Mouse (Mus musculus) kidney, embryonic 15.5 days (tissue): ENCODE results near the gene Lrrc8e. TPM values are rescaled to one million over a fixed set of nuclear protein-coding genes. Genes with fewer than 3 reads are reported as not detected.
A peak's percentile ranks its signal among the peaks of the same experiment; 100 is the strongest.

Source experiments
- ATAC-seq: fragments of 200-750 bp; cut with Nextera tagmentation; replicated peaks from 2 replicates; pipeline ENCODE4 v1.8.0; 2017; ENCODE audit warnings: moderate TSS enrichment; ENCODE audit not compliant: low FRiP score
- H3K27ac ChIP-seq: fragments of 300-500 bp; sonication (generic); 2 replicates; pipeline ENCODE4 v1.5.1; 2015; ENCODE audit warnings: mild to moderate bottlenecking, inconsistent platforms
- H3K27me3 ChIP-seq: fragments of 300-500 bp; sonication (generic); 2 replicates; pipeline ENCODE4 v1.6.1; 2015; ENCODE audit warnings: inconsistent platforms
- H3K36me3 ChIP-seq: fragments of 300-500 bp; sonication (generic); 2 replicates; pipeline ENCODE4 v1.6.1; 2015; ENCODE audit warnings: inconsistent platforms
- H3K4me1 ChIP-seq: fragments of 300-500 bp; sonication (generic); 2 replicates; pipeline ENCODE4 v1.6.1; 2015; ENCODE audit warnings: inconsistent platforms
- H3K4me2 ChIP-seq: fragments of 300-500 bp; sonication (generic); 2 replicates; pipeline ENCODE4 v1.6.1; 2015; ENCODE audit warnings: moderate library complexity, mild to moderate bottlenecking, inconsistent platforms
- H3K4me3 ChIP-seq: fragments of 300-500 bp; sonication (generic); replicated peaks from 2 replicates; pipeline ENCODE4 v1.5.1; 2015; ENCODE audit warnings: mild to moderate bottlenecking, inconsistent platforms
- H3K9ac ChIP-seq: fragments of 300-500 bp; sonication (generic); 2 replicates; pipeline ENCODE4 v1.6.1; 2015; ENCODE audit warnings: mild to moderate bottlenecking, inconsistent platforms
- H3K9me3 ChIP-seq: fragments of 300-500 bp; sonication (generic); replicated peaks from 2 replicates; pipeline ENCODE4 v1.6.1; 2016; ENCODE audit warnings: inconsistent platforms
- WGBS: fragments of 180-500 bp; shearing (Covaris S2); methylation state at CpG from one replicate; pipeline ENCODE4 v1.1.7; 2015; ENCODE audit warnings: mixed read lengths; 5-methylcytosine and 5-hydroxymethylcytosine counted together
- polyA plus RNA-seq: library from polyadenylated mRNA; unstranded; fragments of >200 nt; fragmentation: Nextera tagmentation; extraction: Ambion mirVana; gene quantifications from 2 replicates; pipeline ENCODE4 v1.2.1, GENCODE M21; 2015

Lrrc8e gene
- polyA plus RNA-seq, 1 experiment from 2014 or later: 0.78 TPM

- peaks cover 14% of the 10 kb centered on the region for H3K36me3 ChIP-seq
- H3K4me3 ChIP-seq: no peak overlapping the region
- peaks cover 21% of the 10 kb centered on the region for H3K4me1 ChIP-seq
- no peak for ATAC-seq
- H3K27ac ChIP-seq: no peak overlapping the region
- 0 out of 2 replicates have a peak overlapping the region, but pooled peaks have one; percentile 52 for H3K4me2 ChIP-seq
- H3K9me3 ChIP-seq: no peaks in the 10 kb centered on the region
- H3K27me3 ChIP-seq: peaks cover 33% of the 10 kb centered on the region
- H3K9ac ChIP-seq: no peak overlapping the region
- 69% methylated on average over 2 of the region's 2 CpGs for WGBS
Observed at GRCm38 (mm10) chr8:4207016-4207350, 19.6 kb upstream of the Lrrc8e start.

GRCm38 (mm10) chr8:4211097-4211496, 15.5 kb upstream of the Lrrc8e start:
- no peak for ATAC-seq
- peaks cover 38% of the 10 kb centered on the region for H3K4me1 ChIP-seq
- WGBS: 83% methylated on average over 6 of the region's 6 CpGs

GRCm38 (mm10) chr8:4212809-4213209, 13.8 kb upstream of the Lrrc8e start:
- peak overlapping the region; percentile 44 for H3K4me3 ChIP-seq
- 0 out of 2 replicates have a peak overlapping the region, but pooled peaks have one; percentile 22 for H3K27ac ChIP-seq
- H3K27me3 ChIP-seq: peaks cover 38% of the 10 kb centered on the region
- peaks cover 10% of the 10 kb centered on the region for H3K36me3 ChIP-seq
- H3K4me1 ChIP-seq: peaks cover 35% of the 10 kb centered on the region
- H3K9ac ChIP-seq: peak overlapping the region; percentile 42
- WGBS: under 1% methylated on average over 25 of the region's 25 CpGs
- H3K9me3 ChIP-seq: no peaks in the 10 kb centered on the region
- peak overlapping the region; percentile 87 for H3K4me2 ChIP-seq
- peak; percentile 24 for ATAC-seq

More at GRCm38 (mm10) chr8:4211097-4211496, 15.5 kb upstream of the Lrrc8e start:
- no peaks in the 10 kb centered on the region for H3K9me3 ChIP-seq
- no peak overlapping the region for H3K4me3 ChIP-seq
- H3K27me3 ChIP-seq: peaks cover 33% of the 10 kb centered on the region
- H3K27ac ChIP-seq: no peak overlapping the region
- no peak overlapping the region for H3K4me2 ChIP-seq
- H3K9ac ChIP-seq: no peak overlapping the region
- peaks cover 10% of the 10 kb centered on the region for H3K36me3 ChIP-seq

- peaks cover 10% of the 10 kb centered on the region for H3K36me3 ChIP-seq
- peak overlapping the region; percentile 87 for H3K4me2 ChIP-seq
- 5% methylated on average over 18 of the region's 18 CpGs for WGBS
- H3K4me3 ChIP-seq: peak overlapping the region; percentile 44
- H3K9me3 ChIP-seq: no peaks in the 10 kb centered on the region
- 0 out of 2 replicates have a peak overlapping the region, but pooled peaks have one; percentile 22 for H3K27ac ChIP-seq
- peaks cover 44% of the 10 kb centered on the region for H3K27me3 ChIP-seq
- peak overlapping the region; percentile 42 for H3K9ac ChIP-seq
- peaks cover 35% of the 10 kb centered on the region for H3K4me1 ChIP-seq
- peak; percentile 66 for ATAC-seq
Observed at GRCm38 (mm10) chr8:4213210-4214005, 13.2 kb upstream of the Lrrc8e start.

- 9% methylated on average over 33 of the region's 33 CpGs for WGBS
- peaks cover 47% of the 10 kb centered on the region for H3K27me3 ChIP-seq
Observed at GRCm38 (mm10) chr8:4214006-4214980, 12.3 kb upstream of the Lrrc8e start.

GRCm38 (mm10) chr8:4216296-4216695, 10.3 kb upstream of the Lrrc8e start:
- peak overlapping the region; percentile 57 for H3K4me3 ChIP-seq
- peak overlapping the region; percentile 62; the same call in 1 of the 2 replicates for H3K9ac ChIP-seq
- peaks cover 35% of the 10 kb centered on the region for H3K4me1 ChIP-seq
- no peaks in the 10 kb centered on the region for H3K9me3 ChIP-seq
- no peaks in the 10 kb centered on the region for H3K36me3 ChIP-seq
- WGBS: 5% methylated on average over 18 of the region's 18 CpGs
- peaks cover 51% of the 10 kb centered on the region for H3K27me3 ChIP-seq
- H3K4me2 ChIP-seq: peak overlapping the region; percentile 91
- no peak for ATAC-seq
- H3K27ac ChIP-seq: no peak overlapping the region

More at GRCm38 (mm10) chr8:4214006-4214980, 12.3 kb upstream of the Lrrc8e start:
- Histone ChIP-seq H3K27ac (0 out of 2 replicates have a peak overlapping the region, but pooled peaks have one; percentile 18), H3K36me3 (peaks cover 8% of the 10 kb centered on the region), H3K4me3 (peak overlapping the region; percentile 44), H3K9ac (peak overlapping the region; percentile 42; the same call in 1 of the 2 replicates), H3K9me3 (no peaks in the 10 kb centered on the region), H3K4me2 (peak overlapping the region; percentile 87), H3K4me1 (peaks cover 35% of the 10 kb centered on the region)
- ATAC-seq: peak; percentile 46

- Histone ChIP-seq H3K27ac (0 out of 2 replicates have a peak within 1 kb of the TSS, but pooled peaks have one; percentile 2), H3K36me3 (no peaks in the 10 kb centered on the region), H3K4me2 (peak within 1 kb of the TSS; percentile 91), H3K9ac (peak within 1 kb of the TSS; percentile 62), H3K4me1 (peaks cover 35% of the 10 kb centered on the region), H3K9me3 (no peaks in the 10 kb centered on the region), H3K4me3 (peak within 1 kb of the TSS; percentile 57), H3K27me3 (peaks cover 51% of the 10 kb centered on the region)
- peak; percentile 72 for ATAC-seq
- WGBS: under 1% methylated on average over 44 of the region's 44 CpGs
Observed at GRCm38 (mm10) chr8:4216791-4217621, 9.6 kb upstream of the Lrrc8e start, which contains the start of gene Prr36. Gene Prr36, minus strand, starts transcription at chr8:4217459.

- Histone ChIP-seq H3K9me3 (no peaks in the 10 kb centered on the region), H3K9ac (no peak overlapping the region), H3K36me3 (no peaks in the 10 kb centered on the region), H3K4me1 (peaks cover 15% of the 10 kb centered on the region), H3K4me3 (no peak overlapping the region), H3K4me2 (no peak overlapping the region), H3K27me3 (peaks cover 50% of the 10 kb centered on the region), H3K27ac (no peak overlapping the region)
- 87% methylated on average over 3 of the region's 3 CpGs for WGBS
- no peak for ATAC-seq
Observed at GRCm38 (mm10) chr8:4219617-4220016, 7.0 kb upstream of the Lrrc8e start.

GRCm38 (mm10) chr8:4222059-4222458, 4.6 kb upstream of the Lrrc8e start:
- Histone ChIP-seq H3K4me1 (peaks cover 7% of the 10 kb centered on the region), H3K9me3 (no peaks in the 10 kb centered on the region), H3K36me3 (no peaks in the 10 kb centered on the region), H3K27ac (no peak overlapping the region), H3K4me3 (no peak overlapping the region), H3K4me2 (no peak overlapping the region), H3K27me3 (peaks cover 48% of the 10 kb centered on the region), H3K9ac (no peak overlapping the region)
- no peak for ATAC-seq

GRCm38 (mm10) chr8:4226323-4226722, 304 bp upstream of the Lrrc8e start:
- WGBS: 24% methylated on average over 4 of the region's 4 CpGs
- Histone ChIP-seq H3K9ac (peak overlapping the region; percentile 25; the same call in 1 of the 2 replicates), H3K27ac (no peak overlapping the region), H3K9me3 (no peaks in the 10 kb centered on the region), H3K4me3 (peak overlapping the region; percentile 39), H3K4me2 (peak overlapping the region; percentile 70), H3K27me3 (peaks cover 47% of the 10 kb centered on the region), H3K36me3 (no peaks in the 10 kb centered on the region), H3K4me1 (peaks cover 10% of the 10 kb centered on the region)
- peak; percentile 60 for ATAC-seq

GRCm38 (mm10) chr8:4227919-4228318, 1.3 kb downstream of the Lrrc8e start:
- Histone ChIP-seq H3K9me3 (no peaks in the 10 kb centered on the region), H3K4me1 (peaks cover 10% of the 10 kb centered on the region), H3K4me3 (no peak overlapping the region), H3K4me2 (no peak overlapping the region), H3K36me3 (no peaks in the 10 kb centered on the region), H3K9ac (no peak overlapping the region), H3K27ac (no peak overlapping the region), H3K27me3 (peaks cover 50% of the 10 kb centered on the region)
- ATAC-seq: no peak
- WGBS: 93% methylated on average over 4 of the region's 4 CpGs
